Mouse (Mus musculus) brain, embryonic 14.5 days (tissue): ENCODE measurements around the gene Sf3b1.

Experiments
- CTCF ChIP-seq: fragments of 200-500 bp; IDR thresholded peaks from 2 replicates; pipeline ENCODE4 v1.5.1; 2012; ENCODE audit warnings: inconsistent platforms, mild to moderate bottlenecking, moderate library complexity, borderline replicate concordance; ENCODE audit not compliant: insufficient read depth, insufficient read length; ENCODE audit errors: extremely low read depth
- POLR2A ChIP-seq: fragments of 200-500 bp; IDR thresholded peaks from 2 replicates; pipeline ENCODE4 v1.6.1; 2012; ENCODE audit warnings: mild to moderate bottlenecking, inconsistent platforms, borderline replicate concordance; ENCODE audit not compliant: poor library complexity, insufficient read depth, insufficient read length, severe bottlenecking; ENCODE audit errors: extremely low read depth

GRCm38 (mm10) chr1:54983339-54983738 is 43.9 kb downstream of the Sf3b1 start:
- peak; percentile 31; the same call in 1 of the 2 replicates for TF ChIP-seq CTCF
- TF ChIP-seq POLR2A: no peak
